Mouse (Mus musculus) stomach, postnatal 0 days (tissue): ENCODE results near the gene Shank3.

ENCODE experiments used
- CTCF ChIP-seq: IDR thresholded peaks from 2 replicates; pipeline ENCODE4 v1.5.1; 2016; ENCODE audit warnings: antibody characterized with exemption, low read depth, mild to moderate bottlenecking, moderate library complexity
- EP300 ChIP-seq: optimal IDR thresholded peaks from 2 replicates; pipeline ENCODE3; 2016; ENCODE audit warnings: antibody characterized with exemption

GRCm38 (mm10) chr15:89585101-89585500, 85.7 kb downstream of the Shank3 start:
- TF ChIP-seq EP300 (no peak), CTCF (no peak)
